Mouse (Mus musculus) liver, postnatal 0 days (tissue): ENCODE data around the gene Gm44579. TPM values are rescaled to one million over a fixed set of nuclear protein-coding genes. Genes with fewer than 3 reads are reported as not detected.

Experiments
- ATAC-seq: fragments of 200-750 bp; cut with Nextera tagmentation; 2 replicates; pipeline ENCODE4 v1.8.0; 2017; ENCODE audit warnings: mild to moderate bottlenecking, moderate library complexity
- DNase-seq: peaks from one replicate; pipeline ENCODE4 v3.0.0-alpha.2; 2016
- H3K27ac ChIP-seq: fragments of 300-500 bp; sonication (generic); 2 replicates; pipeline ENCODE4 v1.5.1; 2014; ENCODE audit warnings: antibody characterized with exemption, moderate library complexity, mild to moderate bottlenecking, low read depth
- H3K27me3 ChIP-seq: fragments of 300-500 bp; sonication (generic); 2 replicates; pipeline ENCODE4 v1.6.1; 2014; ENCODE audit warnings: low read length, control low read depth, mixed read lengths; ENCODE audit not compliant: insufficient read depth
- H3K36me3 ChIP-seq: fragments of 300-500 bp; sonication (generic); replicated peaks from 2 replicates; pipeline ENCODE4 v1.6.1; 2014; ENCODE audit warnings: mild to moderate bottlenecking, control low read depth, low read length, moderate library complexity, mixed read lengths; ENCODE audit not compliant: insufficient read depth
- H3K4me1 ChIP-seq: fragments of 300-500 bp; sonication (generic); 2 replicates; pipeline ENCODE4 v1.6.1; 2014; ENCODE audit warnings: antibody characterized with exemption, mild to moderate bottlenecking, control low read depth; ENCODE audit not compliant: insufficient read depth
- H3K4me2 ChIP-seq: fragments of 300-500 bp; sonication (generic); 2 replicates; pipeline ENCODE4 v1.6.1; 2014; ENCODE audit warnings: low read depth, mild to moderate bottlenecking, low read length, moderate library complexity, mixed read lengths
- H3K4me3 ChIP-seq: fragments of 300-500 bp; sonication (generic); 2 replicates; pipeline ENCODE4 v1.5.1; 2014; ENCODE audit warnings: low read depth, low read length
- H3K9ac ChIP-seq: fragments of 300-500 bp; sonication (generic); replicated peaks from 2 replicates; pipeline ENCODE4 v1.6.1; 2014; ENCODE audit warnings: mild to moderate bottlenecking, moderate library complexity
- H3K9me3 ChIP-seq: fragments of 300-500 bp; sonication (generic); 2 replicates; pipeline ENCODE4 v1.6.1; 2016; ENCODE audit warnings: mild to moderate bottlenecking, control low read depth, low read length, mixed read lengths
- CTCF ChIP-seq: sonication (generic); IDR thresholded peaks from 2 replicates; pipeline ENCODE4 v1.5.1; 2016; ENCODE audit warnings: antibody characterized with exemption, low read depth
- EP300 ChIP-seq: IDR thresholded peaks from 2 replicates; pipeline ENCODE4 v1.6.1; 2016; ENCODE audit warnings: antibody characterized with exemption, low read depth, mild to moderate bottlenecking
- WGBS: fragments of 180-500 bp; shearing (Covaris S2); extraction: QIAGEN DNeasy Blood & Tissue Kit; methylation state at CpG from one replicate; pipeline ENCODE4 v1.1.7; 2014; ENCODE audit not compliant: insufficient replicate concordance; 5-methylcytosine and 5-hydroxymethylcytosine counted together
- polyA plus RNA-seq: library from polyadenylated mRNA; unstranded; fragments of >200 nt; fragmentation: Nextera tagmentation; extraction: Ambion mirVana; gene quantifications from 2 replicates; pipeline ENCODE4 v1.2.1, GENCODE M21; 2015

Gene Gm44579
- polyA plus RNA-seq, 1 experiment from 2014 or later, result not detected

DNA sequence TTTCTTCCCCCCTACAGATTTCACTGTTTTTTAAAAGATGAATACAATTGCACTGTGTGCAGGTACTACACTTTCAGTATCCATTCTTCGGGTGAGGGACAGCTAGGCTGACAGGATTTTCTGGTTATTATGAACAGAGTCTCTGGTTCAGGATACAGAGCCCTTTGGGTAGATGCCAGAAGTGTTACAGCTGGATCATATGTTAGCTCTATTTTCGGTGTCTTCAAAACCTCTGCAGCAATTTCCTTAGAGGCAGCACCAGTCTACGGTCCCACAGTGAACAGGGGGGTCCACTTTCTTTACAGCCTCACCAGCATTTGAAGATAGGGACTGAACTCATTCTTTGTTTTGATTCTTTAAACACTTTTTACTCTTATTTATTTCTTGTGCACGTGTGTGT, 36.3 kb downstream of the Gm44579 start:
- TF ChIP-seq EP300 (no peak), CTCF (no peak)
- no peaks in the 10 kb centered on the region for H3K9me3 ChIP-seq
- peaks cover 6% of the 10 kb centered on the region for H3K4me1 ChIP-seq
- no peak overlapping the region for H3K9ac ChIP-seq
- ATAC-seq (no peak), DNase-seq (no peak)
- H3K4me3 ChIP-seq, result no peak overlapping the region
- peaks cover 12% of the 10 kb centered on the region for H3K27me3 ChIP-seq
- H3K27ac ChIP-seq, result no peak overlapping the region
- 53% methylated on average over 4 of the region's 4 CpGs for WGBS
- H3K36me3 ChIP-seq, result no peaks in the 10 kb centered on the region
- H3K4me2 ChIP-seq, result no peak overlapping the region

DNA sequence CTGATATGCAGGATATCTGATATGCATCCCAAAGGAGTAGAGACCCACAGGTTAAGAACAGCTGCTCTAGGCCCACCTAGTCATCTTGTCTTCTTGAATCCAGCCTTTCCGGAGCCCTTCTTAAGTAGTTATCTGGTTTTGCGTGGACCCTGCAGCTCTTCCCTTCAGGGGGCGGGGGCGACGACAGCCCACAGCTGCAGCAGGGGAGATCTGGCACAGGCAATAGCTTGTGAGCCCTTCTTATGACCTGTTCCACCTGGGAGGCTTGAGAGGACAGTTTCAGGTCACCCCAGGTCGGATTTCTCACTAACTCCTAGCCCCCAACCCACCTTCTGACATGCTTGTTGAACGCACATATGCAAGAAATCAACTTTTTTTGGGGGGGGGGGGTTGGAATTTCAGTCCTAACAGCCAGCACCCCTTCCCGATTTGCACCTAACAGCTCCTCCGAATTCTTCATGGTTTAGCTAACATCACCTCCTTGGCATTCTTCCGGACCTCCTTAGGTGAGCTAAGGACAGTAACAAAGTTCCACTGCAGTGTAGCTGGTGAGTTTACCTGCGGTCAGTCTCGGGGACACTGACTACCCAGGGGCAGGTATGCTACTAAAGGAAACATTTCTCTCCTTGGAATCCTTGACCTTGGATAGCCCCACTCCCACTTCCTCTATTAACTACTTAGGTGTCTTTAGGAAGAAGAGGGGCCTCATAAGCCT, 38.8 kb downstream of the Gm44579 start:
- no peak overlapping the region for H3K4me2 ChIP-seq
- 61% methylated on average over 12 of the region's 12 CpGs for WGBS
- TF ChIP-seq EP300 (no peak), CTCF (no peak)
- no peak overlapping the region for H3K9ac ChIP-seq
- no peaks in the 10 kb centered on the region for H3K36me3 ChIP-seq
- H3K9me3 ChIP-seq, result no peaks in the 10 kb centered on the region
- H3K27me3 ChIP-seq, result peaks cover 16% of the 10 kb centered on the region
- H3K27ac ChIP-seq, result no peak overlapping the region
- peaks cover 6% of the 10 kb centered on the region for H3K4me1 ChIP-seq
- no peak for DNase-seq
- H3K4me3 ChIP-seq, result no peak overlapping the region
- ATAC-seq, result no peak

DNA sequence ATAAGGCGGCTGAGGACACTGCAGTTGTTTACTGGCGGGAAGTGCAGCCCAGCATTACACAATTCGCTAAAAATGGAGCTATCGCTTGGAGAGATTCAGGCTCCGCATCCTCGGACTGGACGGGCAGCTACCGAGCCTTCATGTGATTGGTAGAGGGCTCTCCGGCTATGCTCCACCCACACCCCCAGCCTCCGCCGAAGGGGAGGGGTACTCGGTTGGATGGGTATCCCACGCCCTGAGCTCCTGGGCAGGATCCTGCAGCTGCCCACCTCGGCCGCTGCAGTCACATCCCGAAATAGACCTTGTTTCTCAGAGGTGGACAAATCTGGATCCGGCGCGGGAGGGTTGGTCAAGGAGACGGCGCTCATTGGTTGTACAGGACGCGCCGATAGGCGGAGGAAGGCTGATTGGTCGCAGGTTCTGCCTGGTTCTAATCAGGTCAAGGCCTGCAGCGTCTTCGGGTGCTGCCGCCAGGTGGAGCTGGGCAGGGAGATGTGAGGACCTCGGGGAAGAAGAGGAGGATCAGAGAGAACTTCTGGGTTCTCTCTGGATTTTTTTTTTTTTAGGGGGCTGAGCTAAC, 39.6 kb downstream of the Gm44579 start:
- H3K9ac ChIP-seq, result 0 out of 2 replicates have a peak overlapping the region, but pooled peaks have one; percentile 30
- H3K4me3 ChIP-seq, result peak overlapping the region; percentile 49
- H3K36me3 ChIP-seq, result no peaks in the 10 kb centered on the region
- peak overlapping the region; percentile 83 for H3K4me2 ChIP-seq
- H3K9me3 ChIP-seq, result no peaks in the 10 kb centered on the region
- H3K27me3 ChIP-seq, result peaks cover 16% of the 10 kb centered on the region
- ATAC-seq, result peak; percentile 96
- H3K27ac ChIP-seq, result no peak overlapping the region
- WGBS, result under 1% methylated on average over 30 of the region's 30 CpGs
- TF ChIP-seq CTCF, result peak; percentile 82
- TF ChIP-seq EP300, result no peak
- peaks cover 6% of the 10 kb centered on the region for H3K4me1 ChIP-seq
- peak; percentile 83 for DNase-seq

- ATAC-seq, result no peak
- whole genome bisulfite sequencing, result 9% methylated on average over 26 of the region's 26 CpGs
- no peak for TF ChIP-seq CTCF
- TF ChIP-seq EP300, result no peak
- peak overlapping the region; percentile 49 for H3K4me3 ChIP-seq
- H3K9me3 ChIP-seq, result no peaks in the 10 kb centered on the region
- H3K27me3 ChIP-seq, result peaks cover 22% of the 10 kb centered on the region
- 0 out of 2 replicates have a peak overlapping the region, but pooled peaks have one; percentile 30 for H3K9ac ChIP-seq
- H3K36me3 ChIP-seq, result no peaks in the 10 kb centered on the region
- peaks cover 6% of the 10 kb centered on the region for H3K4me1 ChIP-seq
- peak overlapping the region; percentile 83 for H3K4me2 ChIP-seq
- no peak for DNase-seq
- H3K27ac ChIP-seq, result no peak overlapping the region
Observed at GRCm38 (mm10) chr15:98180567-98181131, 40.1 kb downstream of the Gm44579 start.

- Histone ChIP-seq H3K4me2 (no peak overlapping the region), H3K27ac (no peak overlapping the region), H3K4me3 (no peak overlapping the region), H3K4me1 (peaks cover 6% of the 10 kb centered on the region), H3K9me3 (no peaks in the 10 kb centered on the region), H3K27me3 (peaks cover 33% of the 10 kb centered on the region), H3K36me3 (no peaks in the 10 kb centered on the region), H3K9ac (no peak overlapping the region)
- 68% methylated on average over 3 of the region's 3 CpGs for WGBS
- ATAC-seq, result no peak
- TF ChIP-seq CTCF (no peak), EP300 (no peak)
- DNase-seq, result no peak
Observed at GRCm38 (mm10) chr15:98177320-98177719, 43.5 kb downstream of the Gm44579 start.

DNA sequence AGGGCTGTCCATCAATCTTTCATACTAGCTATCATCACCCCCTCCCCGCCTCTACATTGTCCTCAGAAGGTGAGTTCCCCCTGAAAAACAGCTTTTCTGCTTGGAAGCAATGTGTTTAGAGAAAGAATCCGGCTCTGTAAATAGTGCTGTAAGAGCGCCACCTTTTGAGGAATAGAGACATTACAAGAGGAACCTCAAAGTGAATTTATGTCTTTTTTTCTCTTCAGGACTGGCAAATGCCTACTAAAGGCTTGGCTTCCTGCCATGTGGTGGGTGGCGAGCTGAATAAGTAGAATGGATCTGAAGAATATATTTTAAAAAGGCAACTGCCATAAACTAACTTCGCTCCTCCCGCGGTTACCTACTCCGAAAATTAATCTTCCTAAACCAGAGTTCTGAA, 47.0 kb downstream of the Gm44579 start:
- Histone ChIP-seq H3K4me3 (no peak overlapping the region), H3K9ac (no peak overlapping the region), H3K4me1 (no peaks in the 10 kb centered on the region), H3K36me3 (no peaks in the 10 kb centered on the region), H3K4me2 (no peak overlapping the region), H3K9me3 (no peaks in the 10 kb centered on the region), H3K27me3 (peaks cover 49% of the 10 kb centered on the region), H3K27ac (no peak overlapping the region)
- no peak for ATAC-seq
- WGBS, result 37% methylated on average over 8 of the region's 8 CpGs
- DNase-seq, result no peak
- TF ChIP-seq EP300, result no peak
- peak; percentile 62 for TF ChIP-seq CTCF
